Mouse (Mus musculus) kidney, postnatal 25 days (tissue): ENCODE data around the gene Zfp990.
"Not testable (repeated sequence)": the region's sequence is repeated elsewhere in the genome, so short reads cannot be mapped to it uniquely, and the experiment has no call there.

Source experiments
- DNase-seq, 2 experiments: peaks; one replicate each; pipeline ENCODE4 v3.0.0; 2021; ENCODE audit warnings: mixed read lengths in 2 of 2

Zfp990 gene

GRCm38 (mm10) chr4:145510459-145510858 is at the start of gene Zfp990:
Gene Zfp990, plus strand, starts transcription at chr4:145510759.
- not testable (repeated sequence) for DNase-seq

GRCm38 (mm10) chr4:145463553-145464253 is 46.9 kb upstream of the Zfp990 start:
- not testable (repeated sequence) for DNase-seq

GRCm38 (mm10) chr4:145478128-145478527 is 32.4 kb upstream of the Zfp990 start:
- DNase-seq: no peak

GRCm38 (mm10) chr4:145480699-145481098 is 29.9 kb upstream of the Zfp990 start:
- not testable (repeated sequence) for DNase-seq

- no peak for DNase-seq
Measured at GRCm38 (mm10) chr4:145489396-145489795, 21.2 kb upstream of the Zfp990 start.

GRCm38 (mm10) chr4:145492132-145492531 is 18.4 kb upstream of the Zfp990 start:
- no peak for DNase-seq

GRCm38 (mm10) chr4:145493316-145493715 is 17.2 kb upstream of the Zfp990 start:
- not testable (repeated sequence) for DNase-seq

- DNase-seq: not testable (repeated sequence)
Measured at GRCm38 (mm10) chr4:145514637-145515036, 4.1 kb downstream of the Zfp990 start.

GRCm38 (mm10) chr4:145515776-145516565 is 5.4 kb downstream of the Zfp990 start:
- not testable (repeated sequence) for DNase-seq

GRCm38 (mm10) chr4:145517391-145517790 is 6.8 kb downstream of the Zfp990 start:
- DNase-seq: not testable (repeated sequence)

- not testable (repeated sequence) for DNase-seq
Measured at GRCm38 (mm10) chr4:145543861-145544260, 33.3 kb downstream of the Zfp990 start.

- peak in 1 of 2 experiments; percentile 32 for DNase-seq
Measured at GRCm38 (mm10) chr4:145545106-145545505, 34.5 kb downstream of the Zfp990 start.

GRCm38 (mm10) chr4:145545734-145546349 is 35.3 kb downstream of the Zfp990 start:
- not testable (repeated sequence) for DNase-seq

- DNase-seq: peak in 1 of 2 experiments; percentile 48
Measured at GRCm38 (mm10) chr4:145546477-145546876, 35.9 kb downstream of the Zfp990 start.

- no peak for DNase-seq
Measured at GRCm38 (mm10) chr4:145556680-145557079, 46.1 kb downstream of the Zfp990 start.

- no peak for DNase-seq
Measured at GRCm38 (mm10) chr4:145559505-145560099, 49.0 kb downstream of the Zfp990 start.

GRCm38 (mm10) chr4:145564111-145564821 is 53.7 kb downstream of the Zfp990 start:
- no peak for DNase-seq

- not testable (repeated sequence) for DNase-seq
Measured at GRCm38 (mm10) chr4:145570461-145570860, 59.9 kb downstream of the Zfp990 start.

GRCm38 (mm10) chr4:145576623-145577022 is 66.1 kb downstream of the Zfp990 start:
- not testable (repeated sequence) for DNase-seq

- not testable (repeated sequence) for DNase-seq
Measured at GRCm38 (mm10) chr4:145580333-145580732, 69.8 kb downstream of the Zfp990 start.

- DNase-seq: peak in 1 of 2 experiments; percentile 40
Measured at GRCm38 (mm10) chr4:145585078-145585477, 74.5 kb downstream of the Zfp990 start, which contains the start of gene Gm13212. Gene Gm13212, plus strand, starts transcription at chr4:145585166.

GRCm38 (mm10) chr4:145586046-145586445 is 75.5 kb downstream of the Zfp990 start:
- DNase-seq: not testable (repeated sequence)
